ENCODE assay signal across 18 mouse cellular contexts in genomic region chr9:110836112-110836511, GRCm38 (mm10). TPM values are rescaled to one million over a fixed set of nuclear protein-coding genes. Genes with fewer than 3 reads are reported as not detected.
A peak's percentile ranks its signal among the peaks of the same experiment; 100 is the strongest.
DNase-seq lines count a peak whose midpoint lies in the region; ATAC-seq and TF ChIP-seq lines count a peak whose summit lies in the region.
"Had no signal": no experiment of that assay in that cellular context is flagged by ENCODE, and none has a peak within 500 bp of the region (broad histone marks: within the 10 kb centered on the region; RNA-seq: fewer than 3 reads in every experiment).

No protein-coding gene starts in this region.

- peak overlapping the region; percentile 58; the same call in 1 of the 2 replicates for H3K27ac ChIP-seq in hindbrain, postnatal 0 days
- no peak overlapping the region for H3K27ac ChIP-seq in hindbrain, embryonic 10.5 days

- no peak overlapping the region for H3K9ac ChIP-seq in hindbrain, postnatal 0 days (replicated peaks; ENCODE audit: low read length)

- H3K4me3 ChIP-seq in hindbrain, postnatal 0 days (ENCODE audit: low read length) = no peak overlapping the region
- no peak overlapping the region for H3K4me3 ChIP-seq in hindbrain, embryonic 10.5 days
- H3K4me3 ChIP-seq: myocyte had no signal

- H3K4me2 ChIP-seq in hindbrain, postnatal 0 days (ENCODE audit: low read depth, low read length) = no peak overlapping the region

- no peak for TF ChIP-seq CTCF in hindbrain, postnatal 0 days (IDR thresholded peaks at IDR 0.05; ENCODE audit: low read depth)

- DNase-seq in cerebellum, adult 9-11 months = peak; percentile 4
- no peak for DNase-seq in cerebellum, postnatal 36 days
- DNase-seq in hindbrain, postnatal 0 days (ENCODE audit: low spot score) = peak; percentile 52
- no peak for DNase-seq in hindbrain, embryonic 10.5 days (ENCODE audit: low spot score)
- DNase-seq in right cerebral cortex, postnatal 10 days (ENCODE audit: low spot score in 2 of 2) = peak; percentile 60 to 61
- no peak for DNase-seq in right cerebral cortex, postnatal 25 days
- DNase-seq in yolk sac, embryonic 10.5 days (ENCODE audit: low spot score) = no peak
- DNase-seq in urinary bladder, adult 18-20 months (ENCODE audit: low spot score in 2 of 2) = no peak
- DNase-seq: embryo, embryonic 11 days; kidney, adult 11 months; liver had no signal

- no peaks in the 10 kb centered on the region for H3K27me3 ChIP-seq in hindbrain, postnatal 0 days (ENCODE audit: insufficient read depth, low read length)
- H3K27me3 ChIP-seq in hindbrain, embryonic 10.5 days (ENCODE audit: insufficient read depth, poor library complexity, severe bottlenecking) = peaks cover 5% of the 10 kb centered on the region; the same call in 1 of the 2 replicates

- no peaks in the 10 kb centered on the region for H3K36me3 ChIP-seq in hindbrain, postnatal 0 days (ENCODE audit: insufficient read depth, low read length)
- no peaks in the 10 kb centered on the region for H3K36me3 ChIP-seq in hindbrain, embryonic 10.5 days

- no peaks in the 10 kb centered on the region for H3K4me1 ChIP-seq in hindbrain, postnatal 0 days (ENCODE audit: insufficient read depth, low read length)
- H3K4me1 ChIP-seq in hindbrain, embryonic 10.5 days (replicated peaks) = peaks cover 23% of the 10 kb centered on the region

- H3K9me3 ChIP-seq in hindbrain, postnatal 0 days (ENCODE audit: low read length) = no peaks in the 10 kb centered on the region
- no peaks in the 10 kb centered on the region for H3K9me3 ChIP-seq in hindbrain, embryonic 10.5 days

- ATAC-seq in hindbrain, postnatal 0 days = peak; percentile 80; the same call in 1 of the 2 replicates
- ATAC-seq: activated CD4-positive, CD25-positive, alpha-beta regulatory T cell, adult 4 months had no signal

- 55% methylated on average over 2 of the region's 2 CpGs for WGBS in hindbrain, postnatal 0 days
- 65% methylated on average over 2 of the region's 2 CpGs for WGBS in hindbrain, embryonic 10.5 days

RNA-seq across cellular contexts. Expression of gene Prss45, which starts 1.7 kb away (rescaled TPM):
- 0.47 TPM in 1 of 2 replicates, not detected in the other for total RNA-seq in hindbrain, postnatal 0 days (2014; rRNA removed)
- 0.16 and 0.29 TPM in 2 replicates for polyA plus RNA-seq in hindbrain, postnatal 0 days (2015; fragmentation: Nextera tagmentation; extraction: Ambion mirVana)
- not detected in 2 replicates for polyA plus RNA-seq in hindbrain, embryonic 10.5 days (2016; fragmentation: Nextera tagmentation; extraction: Ambion mirVana)
- total RNA-seq: gastrocnemius, postnatal 4 days; megakaryocyte progenitor cell, adult 5-6 weeks; MEL had no signal
- polyA plus RNA-seq: activated CD4-positive, CD25-positive, alpha-beta regulatory T cell, adult 4 months; hindbrain, embryonic 11.5 days; myocyte had no signal

RNA-seq across cellular contexts. Expression of gene Prss46, which starts 8.2 kb away (rescaled TPM):
- total RNA-seq in hindbrain, postnatal 0 days (2014; rRNA removed) = not detected in 2 replicates
- polyA plus RNA-seq in hindbrain, postnatal 0 days (2015; fragmentation: Nextera tagmentation; extraction: Ambion mirVana) = not detected in 2 replicates
- not detected in 2 replicates for polyA plus RNA-seq in hindbrain, embryonic 10.5 days (2016; fragmentation: Nextera tagmentation; extraction: Ambion mirVana)
- total RNA-seq: gastrocnemius, postnatal 4 days; megakaryocyte progenitor cell, adult 5-6 weeks; MEL had no signal
- polyA plus RNA-seq: activated CD4-positive, CD25-positive, alpha-beta regulatory T cell, adult 4 months; hindbrain, embryonic 11.5 days had no signal

RNA-seq across cellular contexts. Expression of gene Prss43, which starts 9.6 kb away (rescaled TPM):
- not detected in 2 replicates for total RNA-seq in hindbrain, postnatal 0 days (2014; rRNA removed)
- polyA plus RNA-seq in hindbrain, postnatal 0 days (2015; fragmentation: Nextera tagmentation; extraction: Ambion mirVana) = 0.21 and 0.32 TPM in 2 replicates
- not detected in 2 replicates for polyA plus RNA-seq in hindbrain, embryonic 10.5 days (2016; fragmentation: Nextera tagmentation; extraction: Ambion mirVana)
- total RNA-seq: gastrocnemius, postnatal 4 days; megakaryocyte progenitor cell, adult 5-6 weeks; MEL had no signal
- polyA plus RNA-seq: activated CD4-positive, CD25-positive, alpha-beta regulatory T cell, adult 4 months; hindbrain, embryonic 11.5 days; myocyte had no signal

RNA-seq across cellular contexts. Expression of gene Prss50, which starts 21.7 kb away (rescaled TPM):
- 1.2 TPM in 2 replicates for total RNA-seq in hindbrain, postnatal 0 days (2014; rRNA removed)
- polyA plus RNA-seq in hindbrain, postnatal 0 days (2015; fragmentation: Nextera tagmentation; extraction: Ambion mirVana) = 1.4 and 1.7 TPM in 2 replicates
- polyA plus RNA-seq in hindbrain, embryonic 10.5 days (2016; fragmentation: Nextera tagmentation; extraction: Ambion mirVana) = 0.68 and 0.88 TPM in 2 replicates
- total RNA-seq: gastrocnemius, postnatal 4 days; MEL had no signal
- polyA plus RNA-seq: activated CD4-positive, CD25-positive, alpha-beta regulatory T cell, adult 4 months had no signal

RNA-seq across cellular contexts. Expression of gene Prss44, which starts 22.3 kb away (rescaled TPM):
- 0.10 TPM in 1 of 2 replicates, not detected in the other for total RNA-seq in hindbrain, postnatal 0 days (2014; rRNA removed)
- polyA plus RNA-seq in hindbrain, postnatal 0 days (2015; fragmentation: Nextera tagmentation; extraction: Ambion mirVana) = not detected in 2 replicates
- polyA plus RNA-seq in hindbrain, embryonic 10.5 days (2016; fragmentation: Nextera tagmentation; extraction: Ambion mirVana) = not detected in 2 replicates
- total RNA-seq: gastrocnemius, postnatal 4 days; layer of hippocampus, postnatal 10 days; megakaryocyte progenitor cell, adult 5-6 weeks; MEL had no signal
- polyA plus RNA-seq: hindbrain, embryonic 11.5 days; myocyte had no signal

Comparison
In these comparisons a context has a peak if more than half of its experiments do, and no peak if none do; other contexts are left out.
1. DNase-seq: peak in cerebellum, adult 9-11 months (single experiment), hindbrain, postnatal 0 days (single experiment) and right cerebral cortex, postnatal 10 days (2 of 2); none in cerebellum, postnatal 36 days (0 of 2), hindbrain, embryonic 10.5 days (single experiment), right cerebral cortex, postnatal 25 days (single experiment), yolk sac, embryonic 10.5 days (single experiment) and urinary bladder, adult 18-20 months (0 of 2).